Mouse (Mus musculus): ENCODE measurements at regions not wholly inside any gene's neighbourhood (a gene's known extent, or its start where the extent isn't known, plus 50 kb on each side); places are given as distances from the start of the nearest gene placed in this dataset.

GRCm38 (mm10) chr2:146724924-146725555 lies 130.6 kb upstream of the Kiz start:
- TF ChIP-seq CTCF (conservative IDR thresholded peaks at IDR 0.05; ENCODE audit: low read length): no peak
- no peak for TF ChIP-seq POU5F1 (IDR thresholded peaks at IDR 0.05; ENCODE audit: borderline replicate concordance, low read length)
- TF ChIP-seq NANOG (IDR thresholded peaks at IDR 0.05; ENCODE audit: borderline replicate concordance, low read length): no peak

All from E14TG2a.4 (cell line).